Mouse (Mus musculus): ENCODE measurements around the gene Ces2g. TPM values are rescaled to one million over a fixed set of nuclear protein-coding genes. Genes with fewer than 3 reads are reported as not detected.

The Ces2g gene
- polyA plus RNA-seq, 1 experiment = 12.0 TPM

- H3K27me3 ChIP-seq (ENCODE audit: control insufficient read depth, insufficient read depth, low read length) = no peaks in the 10 kb centered on the region; the same call in 1 of the 2 replicates
- 64% methylated on average over 8 of the region's 8 CpGs for WGBS
- H3K27ac ChIP-seq (ENCODE audit: insufficient read depth, low read length) = no peak overlapping the region
- no peak for DNase-seq (ENCODE audit: low read depth in 1 of 2, low spot score in 2 of 2)
- TF ChIP-seq CTCF (IDR thresholded peaks at IDR 0.05; ENCODE audit: extremely low read depth, insufficient read depth, insufficient read length, insufficient replicate concordance) (no peak), POLR2A (IDR thresholded peaks at IDR 0.05; ENCODE audit: low read depth, low read length) (no peak)
- no peak overlapping the region; the same call in 1 of the 2 replicates for H3K4me3 ChIP-seq (ENCODE audit: extremely low read depth, insufficient read depth, insufficient read length)
- H3K4me1 ChIP-seq (ENCODE audit: control insufficient read depth, insufficient read depth, insufficient read length) = no peaks in the 10 kb centered on the region
- H3K36me3 ChIP-seq (ENCODE audit: control insufficient read depth, insufficient read depth, low read length) = no peaks in the 10 kb centered on the region
Observed at GRCm38 (mm10) chr8:104962229-104962901, 847 bp downstream of the Ces2g start.

- TF ChIP-seq CTCF (IDR thresholded peaks at IDR 0.05; ENCODE audit: extremely low read depth, insufficient read depth, insufficient read length, insufficient replicate concordance) (no peak), POLR2A (IDR thresholded peaks at IDR 0.05; ENCODE audit: low read depth, low read length) (no peak)
Observed at GRCm38 (mm10) chr8:104963375-104963894, 1.9 kb downstream of the Ces2g start.

GRCm38 (mm10) chr8:104984126-104984525 lies 22.6 kb downstream of the Ces2g start:
- Histone ChIP-seq H3K4me3 (ENCODE audit: extremely low read depth, insufficient read depth, insufficient read length) (no peak overlapping the region), H3K27me3 (ENCODE audit: control insufficient read depth, insufficient read depth, low read length) (no peaks in the 10 kb centered on the region), H3K27ac (ENCODE audit: insufficient read depth, low read length) (no peak overlapping the region), H3K36me3 (ENCODE audit: control insufficient read depth, insufficient read depth, low read length) (no peaks in the 10 kb centered on the region), H3K4me1 (ENCODE audit: control insufficient read depth, insufficient read depth, insufficient read length) (no peaks in the 10 kb centered on the region)
- WGBS = 96% methylated on average over 5 of the region's 5 CpGs
- DNase-seq (ENCODE audit: low read depth in 1 of 2, low spot score in 2 of 2) = no peak
- TF ChIP-seq POLR2A (IDR thresholded peaks at IDR 0.05; ENCODE audit: low read depth, low read length) = no peak
- TF ChIP-seq CTCF (IDR thresholded peaks at IDR 0.05; ENCODE audit: extremely low read depth, insufficient read depth, insufficient read length, insufficient replicate concordance) = no peak

More at GRCm38 (mm10) chr8:104963375-104963894, 1.9 kb downstream of the Ces2g start:
- WGBS = 85% methylated on average over 4 of the region's 4 CpGs
- Histone ChIP-seq H3K4me3 (ENCODE audit: extremely low read depth, insufficient read depth, insufficient read length) (peak overlapping the region; percentile 8; the same call in 1 of the 2 replicates), H3K36me3 (ENCODE audit: control insufficient read depth, insufficient read depth, low read length) (no peaks in the 10 kb centered on the region), H3K27me3 (ENCODE audit: control insufficient read depth, insufficient read depth, low read length) (no peaks in the 10 kb centered on the region; the same call in 1 of the 2 replicates), H3K4me1 (ENCODE audit: control insufficient read depth, insufficient read depth, insufficient read length) (no peaks in the 10 kb centered on the region), H3K27ac (ENCODE audit: insufficient read depth, low read length) (no peak overlapping the region)
- no peak for DNase-seq (ENCODE audit: low read depth in 1 of 2, low spot score in 2 of 2)

- DNase-seq (ENCODE audit: low read depth in 1 of 2, low spot score in 2 of 2) = no peak
- WGBS = 90% methylated on average over 2 of the region's 2 CpGs
- Histone ChIP-seq H3K27me3 (ENCODE audit: control insufficient read depth, insufficient read depth, low read length) (no peaks in the 10 kb centered on the region), H3K27ac (ENCODE audit: insufficient read depth, low read length) (no peak overlapping the region), H3K4me3 (ENCODE audit: extremely low read depth, insufficient read depth, insufficient read length) (no peak overlapping the region), H3K4me1 (ENCODE audit: control insufficient read depth, insufficient read depth, insufficient read length) (no peaks in the 10 kb centered on the region), H3K36me3 (ENCODE audit: control insufficient read depth, insufficient read depth, low read length) (no peaks in the 10 kb centered on the region)
- TF ChIP-seq CTCF (IDR thresholded peaks at IDR 0.05; ENCODE audit: extremely low read depth, insufficient read depth, insufficient read length, insufficient replicate concordance) (no peak), POLR2A (IDR thresholded peaks at IDR 0.05; ENCODE audit: low read depth, low read length) (no peak)
Observed at GRCm38 (mm10) chr8:104984942-104985341, 23.4 kb downstream of the Ces2g start.

GRCm38 (mm10) chr8:104998191-104998590 lies 36.7 kb downstream of the Ces2g start:
- no peak for DNase-seq (ENCODE audit: low read depth in 1 of 2, low spot score in 2 of 2)
- no peaks in the 10 kb centered on the region for H3K36me3 ChIP-seq (ENCODE audit: control insufficient read depth, insufficient read depth, low read length)

GRCm38 (mm10) chr8:104999183-104999582 lies 37.7 kb downstream of the Ces2g start:
- TF ChIP-seq POLR2A (IDR thresholded peaks at IDR 0.05; ENCODE audit: low read depth, low read length) (no peak), CTCF (IDR thresholded peaks at IDR 0.05; ENCODE audit: extremely low read depth, insufficient read depth, insufficient read length, insufficient replicate concordance) (no peak)
- no peak for DNase-seq (ENCODE audit: low read depth in 1 of 2, low spot score in 2 of 2)
- H3K27me3 ChIP-seq (ENCODE audit: control insufficient read depth, insufficient read depth, low read length) = no peaks in the 10 kb centered on the region
- H3K36me3 ChIP-seq (ENCODE audit: control insufficient read depth, insufficient read depth, low read length) = no peaks in the 10 kb centered on the region
- H3K4me1 ChIP-seq (ENCODE audit: control insufficient read depth, insufficient read depth, insufficient read length) = no peaks in the 10 kb centered on the region
- no peak overlapping the region for H3K4me3 ChIP-seq (ENCODE audit: extremely low read depth, insufficient read depth, insufficient read length)
- no peak overlapping the region for H3K27ac ChIP-seq (ENCODE audit: insufficient read depth, low read length)
- 83% methylated on average over 6 of the region's 6 CpGs for WGBS

More at GRCm38 (mm10) chr8:104998191-104998590, 36.7 kb downstream of the Ces2g start:
- Histone ChIP-seq H3K4me1 (ENCODE audit: control insufficient read depth, insufficient read depth, insufficient read length) (no peaks in the 10 kb centered on the region), H3K27me3 (ENCODE audit: control insufficient read depth, insufficient read depth, low read length) (no peaks in the 10 kb centered on the region), H3K27ac (ENCODE audit: insufficient read depth, low read length) (no peak overlapping the region), H3K4me3 (ENCODE audit: extremely low read depth, insufficient read depth, insufficient read length) (no peak overlapping the region)
- no peak for TF ChIP-seq POLR2A (IDR thresholded peaks at IDR 0.05; ENCODE audit: low read depth, low read length)
- no peak for TF ChIP-seq CTCF (IDR thresholded peaks at IDR 0.05; ENCODE audit: extremely low read depth, insufficient read depth, insufficient read length, insufficient replicate concordance)
- WGBS = 76% methylated on average over 6 of the region's 6 CpGs

GRCm38 (mm10) chr8:105000586-105000985 lies 39.1 kb downstream of the Ces2g start, which contains the start of gene Ces2h:
Gene Ces2h (plus strand): TSS chr8:105000853.
- no peaks in the 10 kb centered on the region for H3K27me3 ChIP-seq (ENCODE audit: control insufficient read depth, insufficient read depth, low read length)
- 62% methylated on average over 7 of the region's 7 CpGs for WGBS
- no peaks in the 10 kb centered on the region for H3K4me1 ChIP-seq (ENCODE audit: control insufficient read depth, insufficient read depth, insufficient read length)
- no peak for TF ChIP-seq CTCF (IDR thresholded peaks at IDR 0.05; ENCODE audit: extremely low read depth, insufficient read depth, insufficient read length, insufficient replicate concordance)
- TF ChIP-seq POLR2A (IDR thresholded peaks at IDR 0.05; ENCODE audit: low read depth, low read length) = no peak
- DNase-seq (ENCODE audit: low read depth in 1 of 2, low spot score in 2 of 2) = no peak
- H3K36me3 ChIP-seq (ENCODE audit: control insufficient read depth, insufficient read depth, low read length) = no peaks in the 10 kb centered on the region
- H3K27ac ChIP-seq (ENCODE audit: insufficient read depth, low read length) = no peak within 1 kb of the TSS
- no peak within 1 kb of the TSS for H3K4me3 ChIP-seq (ENCODE audit: extremely low read depth, insufficient read depth, insufficient read length)

Measured in spleen, adult 2 months (tissue).